Mouse (Mus musculus) hindbrain, embryonic 16.5 days (tissue): ENCODE data around the gene Ctdsp2. TPM values are rescaled to one million over a fixed set of nuclear protein-coding genes. Genes with fewer than 3 reads are reported as not detected.

Experiments used
- ATAC-seq: fragments of 200-750 bp; cut with Nextera tagmentation; 2 replicates; pipeline ENCODE4 v1.8.0; 2017; ENCODE audit warnings: moderate TSS enrichment, moderate library complexity
- H3K27ac ChIP-seq: fragments of 300-500 bp; sonication (generic); 2 replicates; pipeline ENCODE4 v1.5.1; 2014; ENCODE audit warnings: low read depth, mild to moderate bottlenecking, control low read depth, low read length, moderate library complexity
- H3K27me3 ChIP-seq: fragments of 300-500 bp; sonication (generic); replicated peaks from 2 replicates; pipeline ENCODE4 v1.6.1; 2014; ENCODE audit warnings: low read length; ENCODE audit not compliant: control insufficient read depth, insufficient read depth
- H3K36me3 ChIP-seq: fragments of 300-500 bp; sonication (generic); 2 replicates; pipeline ENCODE4 v1.6.1; 2014; ENCODE audit warnings: mild to moderate bottlenecking, low read length, moderate library complexity, mixed read lengths; ENCODE audit not compliant: control insufficient read depth, insufficient read depth
- H3K4me1 ChIP-seq: fragments of 300-500 bp; sonication (generic); 2 replicates; pipeline ENCODE4 v1.6.1; 2014; ENCODE audit warnings: low read depth, low read length; ENCODE audit not compliant: control insufficient read depth, insufficient read depth
- H3K4me2 ChIP-seq: fragments of 300-500 bp; sonication (generic); 2 replicates; pipeline ENCODE4 v1.6.1; 2014; ENCODE audit warnings: mild to moderate bottlenecking, low read length, control low read depth, moderate library complexity
- H3K4me3 ChIP-seq: fragments of 300-500 bp; sonication (generic); 2 replicates; pipeline ENCODE4 v1.5.1; 2014; ENCODE audit warnings: mild to moderate bottlenecking, low read length, control low read depth, moderate library complexity
- H3K9ac ChIP-seq: fragments of 300-500 bp; sonication (generic); 2 replicates; pipeline ENCODE4 v1.6.1; 2014; ENCODE audit warnings: low read depth, mild to moderate bottlenecking, control low read depth, low read length, moderate library complexity
- H3K9me3 ChIP-seq: fragments of 300-500 bp; sonication (generic); 2 replicates; pipeline ENCODE4 v1.6.1; 2014; ENCODE audit warnings: mild to moderate bottlenecking, low read length, moderate library complexity; ENCODE audit not compliant: control insufficient read depth
- WGBS: fragments of 180-500 bp; shearing (Covaris S2); extraction: QIAGEN DNeasy Blood & Tissue Kit; methylation state at CpG from one replicate; pipeline ENCODE4 v1.1.7; 2014; 5-methylcytosine and 5-hydroxymethylcytosine counted together
- polyA plus RNA-seq: library from polyadenylated mRNA; unstranded; fragments of >200 nt; fragmentation: Nextera tagmentation; extraction: Ambion mirVana; gene quantifications from 2 replicates; pipeline ENCODE4 v1.2.1, GENCODE M21; 2015

Ctdsp2 gene
- polyA plus RNA-seq, 1 experiment from 2014 or later: 13.7 TPM

GRCm38 (mm10) chr10:126957359-126958107, 21.0 kb upstream of the Ctdsp2 start:
- WGBS: under 1% methylated on average over 25 of the region's 25 CpGs
- Histone ChIP-seq H3K27me3 (peaks cover 8% of the 10 kb centered on the region), H3K9ac (peak overlapping the region; percentile 54), H3K4me2 (peak overlapping the region; percentile 52), H3K36me3 (no peaks in the 10 kb centered on the region), H3K4me1 (peaks cover 19% of the 10 kb centered on the region), H3K9me3 (no peaks in the 10 kb centered on the region), H3K4me3 (0 out of 2 replicates have a peak overlapping the region, but pooled peaks have one; percentile 1), H3K27ac (peak overlapping the region; percentile 79)
- peak; percentile 90 for ATAC-seq

GRCm38 (mm10) chr10:126960496-126960895, 18.0 kb upstream of the Ctdsp2 start:
- no peak for ATAC-seq
- no peak overlapping the region for H3K9ac ChIP-seq
- H3K27ac ChIP-seq: no peak overlapping the region
- H3K4me2 ChIP-seq: no peak overlapping the region
- peaks cover 19% of the 10 kb centered on the region for H3K4me1 ChIP-seq
- peaks cover 20% of the 10 kb centered on the region for H3K27me3 ChIP-seq
- no peak overlapping the region for H3K4me3 ChIP-seq
- WGBS: 78% methylated on average over 8 of the region's 8 CpGs
- no peaks in the 10 kb centered on the region for H3K36me3 ChIP-seq
- no peaks in the 10 kb centered on the region for H3K9me3 ChIP-seq

- WGBS: 47% methylated on average over 10 of the region's 10 CpGs
- no peak for ATAC-seq
- Histone ChIP-seq H3K9me3 (no peaks in the 10 kb centered on the region), H3K9ac (no peak overlapping the region), H3K36me3 (no peaks in the 10 kb centered on the region), H3K4me1 (peaks cover 15% of the 10 kb centered on the region), H3K4me2 (peak overlapping the region; percentile 5; the same call in 1 of the 2 replicates), H3K27me3 (peaks cover 21% of the 10 kb centered on the region), H3K27ac (peak overlapping the region; percentile 52; the same call in 1 of the 2 replicates), H3K4me3 (no peak overlapping the region)
Measured at GRCm38 (mm10) chr10:126961757-126962156, 16.8 kb upstream of the Ctdsp2 start.

GRCm38 (mm10) chr10:126962271-126962965, 16.1 kb upstream of the Ctdsp2 start:
- ATAC-seq: peak; percentile 48
- no peak overlapping the region; the same call in 1 of the 2 replicates for H3K9ac ChIP-seq
- H3K9me3 ChIP-seq: no peaks in the 10 kb centered on the region
- no peak overlapping the region for H3K4me3 ChIP-seq
- H3K4me2 ChIP-seq: peak overlapping the region; percentile 5; the same call in 1 of the 2 replicates
- H3K27ac ChIP-seq: peak overlapping the region; percentile 52; the same call in 1 of the 2 replicates
- peaks cover 9% of the 10 kb centered on the region for H3K4me1 ChIP-seq
- no peaks in the 10 kb centered on the region for H3K36me3 ChIP-seq
- WGBS: 23% methylated on average over 15 of the region's 15 CpGs
- peaks cover 21% of the 10 kb centered on the region for H3K27me3 ChIP-seq

GRCm38 (mm10) chr10:126962966-126963330, 15.6 kb upstream of the Ctdsp2 start:
- Histone ChIP-seq H3K27me3 (peaks cover 21% of the 10 kb centered on the region), H3K4me1 (peaks cover 4% of the 10 kb centered on the region; the same call in 1 of the 2 replicates), H3K4me2 (no peak overlapping the region), H3K9ac (no peak overlapping the region), H3K9me3 (no peaks in the 10 kb centered on the region), H3K36me3 (no peaks in the 10 kb centered on the region), H3K27ac (no peak overlapping the region), H3K4me3 (no peak overlapping the region)
- ATAC-seq: no peak
- 47% methylated on average over 6 of the region's 6 CpGs for WGBS

GRCm38 (mm10) chr10:126963821-126964220, 14.7 kb upstream of the Ctdsp2 start:
- Histone ChIP-seq H3K4me1 (peaks cover 4% of the 10 kb centered on the region; the same call in 1 of the 2 replicates), H3K9me3 (no peaks in the 10 kb centered on the region), H3K4me2 (no peak overlapping the region), H3K9ac (no peak overlapping the region), H3K36me3 (no peaks in the 10 kb centered on the region), H3K27me3 (peaks cover 21% of the 10 kb centered on the region), H3K4me3 (no peak overlapping the region), H3K27ac (no peak overlapping the region)
- 90% methylated on average over 8 of the region's 8 CpGs for WGBS
- ATAC-seq: no peak

GRCm38 (mm10) chr10:126971363-126972050, 7.0 kb upstream of the Ctdsp2 start:
- WGBS: 12% methylated on average over 12 of the region's 12 CpGs
- H3K9ac ChIP-seq: no peak overlapping the region
- no peak for ATAC-seq
- H3K27me3 ChIP-seq: peaks cover 14% of the 10 kb centered on the region
- no peaks in the 10 kb centered on the region for H3K36me3 ChIP-seq
- H3K4me1 ChIP-seq: 0 out of 2 replicates have a peak, but pooled peaks cover 2% of the 10 kb centered on the region
- H3K9me3 ChIP-seq: no peaks in the 10 kb centered on the region
- H3K27ac ChIP-seq: no peak overlapping the region
- no peak overlapping the region for H3K4me3 ChIP-seq
- no peak overlapping the region for H3K4me2 ChIP-seq

GRCm38 (mm10) chr10:126972051-126972725, 6.3 kb upstream of the Ctdsp2 start:
- Histone ChIP-seq H3K4me2 (no peak overlapping the region), H3K4me1 (0 out of 2 replicates have a peak, but pooled peaks cover 2% of the 10 kb centered on the region), H3K9me3 (no peaks in the 10 kb centered on the region), H3K27ac (no peak overlapping the region), H3K9ac (no peak overlapping the region), H3K36me3 (no peaks in the 10 kb centered on the region), H3K4me3 (no peak overlapping the region), H3K27me3 (peaks cover 14% of the 10 kb centered on the region)
- 11% methylated on average over 13 of the region's 13 CpGs for WGBS
- peak; percentile 55 for ATAC-seq
